Mouse (Mus musculus): ENCODE results near the gene Syngap1. TPM values are rescaled to one million over a fixed set of nuclear protein-coding genes. Genes with fewer than 3 reads are reported as not detected.
A peak's percentile ranks its signal among the peaks of the same experiment; 100 is the strongest.

Gene Syngap1
- polyA plus RNA-seq, 2 experiments = 2.0 to 82.4 TPM

DNA sequence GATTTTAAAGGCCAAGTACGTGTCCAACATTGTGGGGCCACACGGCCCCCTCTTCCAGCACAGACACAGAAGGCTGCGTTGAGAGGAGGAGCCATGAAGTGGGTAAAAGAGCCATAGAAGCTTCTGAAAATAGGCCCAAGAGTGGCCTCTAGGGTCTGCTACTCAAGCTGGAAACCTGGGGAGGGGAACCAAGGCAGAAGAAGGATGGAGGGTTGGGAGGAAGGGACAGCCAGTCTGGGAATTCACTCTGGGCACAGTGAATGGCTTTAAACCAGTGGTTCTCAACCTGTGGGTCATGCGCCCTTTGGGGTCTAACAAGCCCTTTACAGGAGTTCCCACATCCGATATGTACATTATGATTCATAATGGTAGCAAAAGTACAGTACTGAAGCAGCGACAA is 28.2 kb downstream of the Syngap1 start:
- H3K27ac ChIP-seq (replicated peaks; ENCODE audit: low read depth, low read length) = no peak overlapping the region
- 87% methylated on average over 6 of the region's 6 CpGs for WGBS
- TF ChIP-seq POLR2A (IDR thresholded peaks at IDR 0.05; ENCODE audit: borderline replicate concordance, extremely low read depth, insufficient read depth, insufficient read length) = no peak
- no peaks in the 10 kb centered on the region for H3K27me3 ChIP-seq (ENCODE audit: control insufficient read depth, insufficient read depth, low read length)
- ATAC-seq (ENCODE audit: low FRiP score, low read depth) (no peak), DNase-seq (ENCODE audit: low spot score) (no peak)
- no peaks in the 10 kb centered on the region for H3K9me3 ChIP-seq (ENCODE audit: control insufficient read depth, low read length)
- peaks cover 17% of the 10 kb centered on the region for H3K4me1 ChIP-seq (ENCODE audit: control insufficient read depth, insufficient read depth, low read length)
- H3K36me3 ChIP-seq (ENCODE audit: control insufficient read depth, insufficient read depth, low read length) = peaks cover 47% of the 10 kb centered on the region
- H3K4me3 ChIP-seq (replicated peaks; ENCODE audit: low read length) = no peak overlapping the region
- no peak overlapping the region for H3K4me2 ChIP-seq (replicated peaks; ENCODE audit: low read depth, low read length, severe bottlenecking)
- H3K9ac ChIP-seq (ENCODE audit: low read depth, low read length, severe bottlenecking) = no peak overlapping the region

DNA sequence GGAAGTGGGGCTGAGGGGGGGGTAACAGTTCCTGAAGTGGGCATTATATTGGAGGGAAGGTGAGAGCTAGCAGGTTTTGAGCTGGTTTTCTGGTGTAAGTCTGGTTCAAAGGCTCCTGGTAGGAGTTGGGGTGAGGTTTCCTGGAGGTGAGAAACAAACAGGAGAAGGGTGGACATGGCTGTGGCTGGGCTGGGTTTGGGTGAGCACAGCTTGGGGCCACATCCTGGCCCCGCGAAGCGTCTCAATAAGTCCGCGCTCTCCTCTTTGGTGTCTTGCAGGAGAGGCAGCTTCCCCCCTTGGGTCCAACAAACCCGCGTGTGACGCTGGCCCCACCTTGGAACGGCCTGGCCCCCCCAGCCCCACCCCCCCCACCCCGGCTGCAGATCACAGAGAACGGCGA is 29.2 kb downstream of the Syngap1 start:
- H3K36me3 ChIP-seq (ENCODE audit: control insufficient read depth, insufficient read depth, low read length) = peaks cover 44% of the 10 kb centered on the region
- no peaks in the 10 kb centered on the region for H3K9me3 ChIP-seq (ENCODE audit: control insufficient read depth, low read length)
- DNase-seq (ENCODE audit: low spot score) (no peak), ATAC-seq (ENCODE audit: low FRiP score, low read depth) (no peak)
- WGBS = 73% methylated on average over 10 of the region's 12 CpGs
- H3K27ac ChIP-seq (replicated peaks; ENCODE audit: low read depth, low read length) = no peak overlapping the region
- no peak overlapping the region for H3K4me2 ChIP-seq (replicated peaks; ENCODE audit: low read depth, low read length, severe bottlenecking)
- H3K4me1 ChIP-seq (ENCODE audit: control insufficient read depth, insufficient read depth, low read length) = peaks cover 17% of the 10 kb centered on the region
- H3K27me3 ChIP-seq (ENCODE audit: control insufficient read depth, insufficient read depth, low read length) = no peaks in the 10 kb centered on the region
- TF ChIP-seq POLR2A (IDR thresholded peaks at IDR 0.05; ENCODE audit: borderline replicate concordance, extremely low read depth, insufficient read depth, insufficient read length) = no peak
- no peak overlapping the region for H3K4me3 ChIP-seq (replicated peaks; ENCODE audit: low read length)
- H3K9ac ChIP-seq (ENCODE audit: low read depth, low read length, severe bottlenecking) = no peak overlapping the region

DNA sequence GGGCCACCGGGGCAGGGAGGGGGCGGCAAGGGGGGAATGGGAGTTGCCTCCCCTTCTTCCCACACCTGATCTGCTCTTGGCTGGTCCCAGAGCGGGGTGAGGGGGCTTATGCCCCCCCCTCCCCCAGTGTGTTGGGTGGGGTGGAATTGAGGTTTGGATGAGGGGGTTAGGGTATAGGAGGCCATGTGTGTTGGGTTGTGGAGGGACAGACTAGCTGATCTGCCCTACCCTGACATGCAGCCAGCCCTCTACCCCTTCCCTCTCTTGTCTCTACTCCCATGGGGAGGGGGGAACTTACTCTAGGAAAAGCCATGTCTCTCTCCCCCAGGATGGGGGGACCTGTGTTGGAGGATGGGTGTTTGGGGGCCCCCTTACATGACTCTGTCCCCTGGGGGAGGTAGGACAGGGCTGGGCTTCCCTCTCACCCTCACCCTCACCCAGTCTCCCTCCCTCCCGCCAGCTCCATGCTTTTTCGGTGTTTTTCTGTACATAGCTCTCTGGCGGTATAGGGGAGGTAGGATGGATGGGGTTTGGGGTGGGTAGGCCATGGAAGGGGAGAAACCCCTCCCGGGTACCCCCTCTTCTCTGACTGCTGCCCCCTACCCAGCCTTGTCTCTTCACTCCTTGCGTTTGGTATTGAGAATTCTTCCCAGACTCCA is 30.3 kb downstream of the Syngap1 start:
- DNase-seq (ENCODE audit: low spot score) = no peak
- 0 out of 2 replicates have a peak overlapping the region, but pooled peaks have one; percentile 79 for H3K9ac ChIP-seq (ENCODE audit: low read depth, low read length, severe bottlenecking)
- H3K27me3 ChIP-seq (ENCODE audit: control insufficient read depth, insufficient read depth, low read length) = no peaks in the 10 kb centered on the region
- H3K9me3 ChIP-seq (ENCODE audit: control insufficient read depth, low read length) = no peaks in the 10 kb centered on the region
- WGBS = 54% methylated on average over 8 of the region's 8 CpGs
- peak overlapping the region; percentile 79 for H3K4me2 ChIP-seq (replicated peaks; ENCODE audit: low read depth, low read length, severe bottlenecking)
- H3K27ac ChIP-seq (replicated peaks; ENCODE audit: low read depth, low read length) = no peak overlapping the region
- ATAC-seq (ENCODE audit: low FRiP score, low read depth) = no peak
- TF ChIP-seq POLR2A (IDR thresholded peaks at IDR 0.05; ENCODE audit: borderline replicate concordance, extremely low read depth, insufficient read depth, insufficient read length) = no peak
- H3K4me3 ChIP-seq (replicated peaks; ENCODE audit: low read length) = peak overlapping the region; percentile 85; the same call in 1 of the 2 replicates
- peaks cover 17% of the 10 kb centered on the region for H3K4me1 ChIP-seq (ENCODE audit: control insufficient read depth, insufficient read depth, low read length)
- peaks cover 44% of the 10 kb centered on the region for H3K36me3 ChIP-seq (ENCODE audit: control insufficient read depth, insufficient read depth, low read length)

- Histone ChIP-seq H3K4me1 (ENCODE audit: control insufficient read depth, insufficient read depth, low read length) (peaks cover 17% of the 10 kb centered on the region), H3K4me2 (replicated peaks; ENCODE audit: low read depth, low read length, severe bottlenecking) (peak overlapping the region; percentile 79), H3K9ac (ENCODE audit: low read depth, low read length, severe bottlenecking) (peak overlapping the region; percentile 79), H3K9me3 (ENCODE audit: control insufficient read depth, low read length) (no peaks in the 10 kb centered on the region), H3K36me3 (ENCODE audit: control insufficient read depth, insufficient read depth, low read length) (peaks cover 44% of the 10 kb centered on the region), H3K4me3 (replicated peaks; ENCODE audit: low read length) (peak overlapping the region; percentile 85), H3K27ac (replicated peaks; ENCODE audit: low read depth, low read length) (peak overlapping the region; percentile 82), H3K27me3 (ENCODE audit: control insufficient read depth, insufficient read depth, low read length) (no peaks in the 10 kb centered on the region)
- no peak for DNase-seq (ENCODE audit: low spot score)
- ATAC-seq (ENCODE audit: low FRiP score, low read depth) = no peak
- TF ChIP-seq POLR2A (IDR thresholded peaks at IDR 0.05; ENCODE audit: borderline replicate concordance, extremely low read depth, insufficient read depth, insufficient read length) = no peak
- 4% methylated on average over 3 of the region's 3 CpGs for WGBS
These were observed 31.1 kb downstream of the Syngap1 start for GRCm38 (mm10) chr17:26972107-26972506.

- no peaks in the 10 kb centered on the region for H3K27me3 ChIP-seq (ENCODE audit: control insufficient read depth, insufficient read depth, low read length)
- peak within 1 kb of the TSS; percentile 85 for H3K4me3 ChIP-seq (replicated peaks; ENCODE audit: low read length)
- H3K9me3 ChIP-seq (ENCODE audit: control insufficient read depth, low read length) = no peaks in the 10 kb centered on the region
- H3K36me3 ChIP-seq (ENCODE audit: control insufficient read depth, insufficient read depth, low read length) = peaks cover 44% of the 10 kb centered on the region
- 2% methylated on average over 72 of the region's 75 CpGs for WGBS
- peaks cover 17% of the 10 kb centered on the region for H3K4me1 ChIP-seq (ENCODE audit: control insufficient read depth, insufficient read depth, low read length)
- DNase-seq (ENCODE audit: low spot score) = peak; percentile 94
- peak; percentile 98 for ATAC-seq (ENCODE audit: low FRiP score, low read depth)
- TF ChIP-seq POLR2A (IDR thresholded peaks at IDR 0.05; ENCODE audit: borderline replicate concordance, extremely low read depth, insufficient read depth, insufficient read length) = peak; percentile 96
- peak within 1 kb of the TSS; percentile 79 for H3K9ac ChIP-seq (ENCODE audit: low read depth, low read length, severe bottlenecking)
- H3K27ac ChIP-seq (replicated peaks; ENCODE audit: low read depth, low read length) = peak within 1 kb of the TSS; percentile 82
- peak within 1 kb of the TSS; percentile 85 for H3K4me2 ChIP-seq (replicated peaks; ENCODE audit: low read depth, low read length, severe bottlenecking)
These were observed 31.9 kb downstream of the Syngap1 start, which contains the start of gene Zbtb9 for GRCm38 (mm10) chr17:26972703-26973574. Gene Zbtb9 (plus strand): TSS chr17:26973167.
